Mouse (Mus musculus) bone marrow, adult 2 months (tissue): ENCODE measurements at regions not wholly inside any gene's neighbourhood (a gene's known extent, or its start where the extent isn't known, plus 50 kb on each side); places are given as distances from the start of the nearest gene placed in this dataset.

ENCODE experiments used
- CTCF ChIP-seq: fragments of 200-500 bp; IDR thresholded peaks from 2 replicates; pipeline ENCODE4 v1.5.1; 2011; ENCODE audit warnings: low read length, control low read depth; ENCODE audit not compliant: control insufficient read depth, insufficient read depth
- POLR2A ChIP-seq: fragments of 200-500 bp; IDR thresholded peaks from 2 replicates; pipeline ENCODE4 v1.6.1; 2011; ENCODE audit warnings: low read depth, mild to moderate bottlenecking, control low read depth, low read length, borderline replicate concordance; ENCODE audit not compliant: control insufficient read depth

- TF ChIP-seq CTCF (no peak), POLR2A (no peak)
These were observed 149.0 kb downstream of the Cmpk2 start for GRCm38 (mm10) chr12:26617969-26618368.
